Mouse (Mus musculus): ENCODE measurements at regions not wholly inside any gene's neighbourhood (a gene's known extent, or its start where the extent isn't known, plus 50 kb on each side); places are given as distances from the start of the nearest gene placed in this dataset.

DNA sequence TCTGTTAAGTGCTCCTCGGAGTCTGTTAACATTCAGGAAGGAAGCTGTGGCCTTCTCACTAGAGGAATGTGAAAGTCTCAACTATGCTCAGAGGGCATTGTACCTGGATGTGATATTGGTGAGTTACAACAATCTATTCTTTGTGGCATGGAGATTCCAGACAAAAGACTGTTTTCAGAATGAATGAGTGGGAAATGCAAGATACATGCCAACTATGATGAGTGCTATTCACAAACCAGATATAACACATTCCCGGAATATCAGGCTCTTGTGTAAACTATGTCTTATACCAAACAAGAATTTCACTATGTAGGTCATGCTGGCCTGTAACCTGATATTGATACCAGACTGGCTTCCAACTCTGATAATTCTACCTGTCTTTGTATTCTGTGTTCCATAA is 279.4 kb upstream of the Cypt12 start:
- no peak for DNase-seq

All from right cerebral cortex, postnatal 4 days (tissue).